Mouse (Mus musculus) CH12.LX (cell line): Measurements from ENCODE around the gene Gimap9.

ENCODE experiments used
- CTCF ChIP-seq, 2 experiments: IDR thresholded peaks in 1 of 2; conservative IDR thresholded peaks in 1 of 2; 2 replicates each; pipeline ENCODE4 v1.5.1; 2011 to 2012; ENCODE audit warnings: low read depth in 2 of 2, low read length in 2 of 2, improper control_type of control experiment in 1 of 2, inconsistent platforms in 1 of 2, mild to moderate bottlenecking in 1 of 2, moderate library complexity in 1 of 2
- IRF4 ChIP-seq: IDR thresholded peaks from 2 replicates; pipeline ENCODE4 v1.6.1; 2014; ENCODE audit warnings: low read depth, mild to moderate bottlenecking, inconsistent platforms, low read length, improper control_type of control experiment
- KAT2A ChIP-seq: IDR thresholded peaks from 2 replicates; pipeline ENCODE4 v1.6.1; 2012; ENCODE audit warnings: low read length, improper control_type of control experiment, inconsistent platforms; ENCODE audit not compliant: insufficient replicate concordance
- MAFK ChIP-seq: IDR thresholded peaks from 2 replicates; pipeline ENCODE4 v1.6.1; 2011; ENCODE audit warnings: low read length, improper control_type of control experiment; ENCODE audit not compliant: insufficient replicate concordance
- NRF1 ChIP-seq: IDR thresholded peaks from 2 replicates; pipeline ENCODE4 v1.6.1; 2014; ENCODE audit warnings: low read depth, mild to moderate bottlenecking, inconsistent platforms, low read length, improper control_type of control experiment, moderate library complexity
- POLR2A ChIP-seq: IDR thresholded peaks from 2 replicates; pipeline ENCODE4 v1.6.1; 2011; ENCODE audit warnings: low read depth, mild to moderate bottlenecking, improper control_type of control experiment, low read length
- SIN3A ChIP-seq: IDR thresholded peaks from 2 replicates; pipeline ENCODE4 v1.6.1; 2012; ENCODE audit warnings: low read length, improper control_type of control experiment, inconsistent platforms
- TBP ChIP-seq: conservative IDR thresholded peaks from 2 replicates; pipeline ENCODE4 v1.6.1; 2011; ENCODE audit warnings: low read depth, low read length, improper control_type of control experiment
- TCF12 ChIP-seq: IDR thresholded peaks from 2 replicates; pipeline ENCODE4 v1.6.1; 2014; ENCODE audit warnings: low read depth, mild to moderate bottlenecking, inconsistent platforms, low read length, improper control_type of control experiment
- ZKSCAN1 ChIP-seq: IDR thresholded peaks from 2 replicates; pipeline ENCODE4 v1.6.1; 2012; ENCODE audit warnings: low read depth, inconsistent platforms, low read length, improper control_type of control experiment, borderline replicate concordance
- ZMIZ1 ChIP-seq: IDR thresholded peaks from 2 replicates; pipeline ENCODE4 v1.6.1; 2012; ENCODE audit warnings: low read depth, mild to moderate bottlenecking, inconsistent platforms, low read length, improper control_type of control experiment

- TF ChIP-seq TBP (0 out of 2 replicates have a peak, but pooled peaks have one; percentile 40), CTCF (conservative IDR thresholded peaks at IDR 0.05 in 1 of 2, IDR thresholded peaks at IDR 0.05 in 1 of 2; ENCODE audit: low read depth in 2 of 2, low read length in 2 of 2) (no peak), POLR2A (peak; percentile 44), MAFK (no peak), ZKSCAN1 (no peak), KAT2A (no peak), NRF1 (peak; percentile 60), ZMIZ1 (no peak), IRF4 (peak; percentile 55; the same call in 1 of the 2 replicates), SIN3A (no peak), TCF12 (no peak)
Observed at GRCm38 (mm10) chr6:48677492-48678345, 1.8 kb downstream of the Gimap9 start.
